Mouse (Mus musculus): ENCODE data around the gene Camta2. TPM values are rescaled to one million over a fixed set of nuclear protein-coding genes. Genes with fewer than 3 reads are reported as not detected.

The Camta2 gene
- total RNA-seq, 2 experiments from 2014 or later, result 217 to 224 TPM

- DNase-seq (ENCODE audit: low spot score in 2 of 2), result no peak
These were observed 62.4 kb downstream of the Camta2 start for GRCm38 (mm10) chr11:70625473-70625872.

GRCm38 (mm10) chr11:70623053-70623742 lies 64.7 kb downstream of the Camta2 start:
- DNase-seq (ENCODE audit: low spot score in 2 of 2), result no peak

GRCm38 (mm10) chr11:70621972-70622814 lies 65.7 kb downstream of the Camta2 start:
- no peak for DNase-seq (ENCODE audit: low spot score in 2 of 2)

Small RNA genes lying within 50 kb of the gene (microRNA-seq; reads per million reads assigned to microRNA genes)
- gene Mir6925, result 0 to 0.25 reads per million in 2 experiments

Other genes with a start within 250 kb of the Camta2 start
- gene Med11, start 236.2 kb downstream of the Camta2 start, total RNA-seq (2021), result 10 to 100 TPM; 13.9 to 15.4 TPM
- gene Zmynd15, start 228.7 kb downstream of the Camta2 start, total RNA-seq (2021), result 1 to 10 TPM in 1 of 2 experiments, under 1 TPM in 1; 0.23 to 1.4 TPM
- 1 to 10 TPM in 1 of 2 experiments, under 1 TPM in 1; 0.42 to 1.4 TPM for gene Cxcl16, start 228.1 kb downstream of the Camta2 start, total RNA-seq (2021)
- under 1 TPM in 1 of 2 experiments, not detected in 1; 0.37 TPM for gene Tm4sf5, start 182.9 kb downstream of the Camta2 start, total RNA-seq (2021)
- gene Vmo1, start 173.5 kb downstream of the Camta2 start, total RNA-seq (2021), result not detected
- gene Gltpd2, start 168.9 kb downstream of the Camta2 start, total RNA-seq (2021), result not detected
- gene Psmb6, start 162.7 kb downstream of the Camta2 start, total RNA-seq (2021), result 100 to 1,000 TPM; 184 to 189 TPM
- not detected for gene Gm40193, start 155.2 kb downstream of the Camta2 start, total RNA-seq (2021)
- 10 to 100 TPM; 13.3 to 15.8 TPM for gene Pld2, start 148.0 kb downstream of the Camta2 start, total RNA-seq (2021)
- gene Mink1, start 125.2 kb downstream of the Camta2 start, total RNA-seq (2021), result 100 to 1,000 TPM; 396 to 435 TPM
- under 1 TPM in 1 of 2 experiments, not detected in 1; 0.65 TPM for gene 4930544D05Rik, start 72.3 kb downstream of the Camta2 start, total RNA-seq (2021)
- under 1 TPM in 1 of 2 experiments, not detected in 1; 0.63 TPM for gene Chrne, start 68.9 kb downstream of the Camta2 start, total RNA-seq (2021)
- gene Gp1ba, start 49.0 kb downstream of the Camta2 start, total RNA-seq (2021), result not detected
- 10 to 100 TPM; 86.4 to 90.1 TPM for gene Rnf167, start 40.9 kb downstream of the Camta2 start, total RNA-seq (2021)
- gene Slc25a11, start 40.6 kb downstream of the Camta2 start, total RNA-seq (2021), result 100 to 1,000 TPM; 120 to 124 TPM
- gene Pfn1, start 33.5 kb downstream of the Camta2 start, total RNA-seq (2021), result 100 to 1,000 TPM; 224 to 231 TPM
- 1 to 10 TPM; 7.3 to 8.8 TPM for gene Eno3, start 30.9 kb downstream of the Camta2 start, total RNA-seq (2021)
- gene Spag7, start 18.7 kb downstream of the Camta2 start, total RNA-seq (2021), result 10 to 100 TPM; 47.5 to 52.8 TPM
- 1 to 10 TPM; 1.8 to 2.2 TPM for gene Inca1, start 12.1 kb upstream of the Camta2 start, total RNA-seq (2021)
- 10 to 100 TPM; 54.8 to 57.7 TPM for gene Kif1c, start 12.4 kb upstream of the Camta2 start, total RNA-seq (2021)
- 10 to 100 TPM; 17.2 to 17.9 TPM for gene Zfp3, start 76.1 kb upstream of the Camta2 start, total RNA-seq (2021)
- not detected for gene Scimp, start 124.5 kb upstream of the Camta2 start, total RNA-seq (2021)
- 100 to 1,000 TPM; 140 TPM for gene Rabep1, start 156.7 kb upstream of the Camta2 start, total RNA-seq (2021)